Mouse (Mus musculus) heart, postnatal 0 days (tissue): ENCODE measurements at regions not wholly inside any gene's neighbourhood (a gene's known extent, or its start where the extent isn't known, plus 50 kb on each side); places are given as distances from the start of the nearest gene placed in this dataset.

Source experiments
- ATAC-seq: fragments of 200-750 bp; cut with Nextera tagmentation; 2 replicates; pipeline ENCODE4 v1.8.0; 2017; ENCODE audit warnings: low read depth, moderate number of reproducible peaks, moderate library complexity; ENCODE audit not compliant: insufficient read depth
- DNase-seq: peaks from one replicate; pipeline ENCODE4 v3.0.0-alpha.2; 2016; ENCODE audit warnings: low spot score
- H3K27ac ChIP-seq: fragments of 300-500 bp; sonication (generic); 2 replicates; pipeline ENCODE4 v1.5.1; 2014; ENCODE audit warnings: low read depth, mild to moderate bottlenecking
- H3K27me3 ChIP-seq: fragments of 300-500 bp; sonication (generic); 2 replicates; pipeline ENCODE4 v1.6.1; 2014; ENCODE audit warnings: low read length, mixed read lengths; ENCODE audit not compliant: control insufficient read depth, insufficient read depth
- H3K36me3 ChIP-seq: fragments of 300-500 bp; sonication (generic); replicated peaks from 2 replicates; pipeline ENCODE4 v1.6.1; 2014; ENCODE audit warnings: low read length, mixed read lengths; ENCODE audit not compliant: control insufficient read depth, insufficient read depth
- H3K4me1 ChIP-seq: fragments of 300-500 bp; sonication (generic); 2 replicates; pipeline ENCODE4 v1.6.1; 2014; ENCODE audit warnings: antibody characterized with exemption; ENCODE audit not compliant: control insufficient read depth, insufficient read depth
- H3K4me2 ChIP-seq: fragments of 300-500 bp; sonication (generic); 2 replicates; pipeline ENCODE4 v1.6.1; 2014; ENCODE audit warnings: low read depth, mild to moderate bottlenecking, low read length, moderate library complexity
- H3K4me3 ChIP-seq: fragments of 300-500 bp; sonication (generic); 2 replicates; pipeline ENCODE4 v1.5.1; 2014; ENCODE audit warnings: low read depth, low read length
- H3K9ac ChIP-seq: fragments of 300-500 bp; sonication (generic); replicated peaks from 2 replicates; pipeline ENCODE4 v1.6.1; 2014; ENCODE audit warnings: low read depth, low read length, mixed read lengths
- H3K9me3 ChIP-seq: fragments of 300-500 bp; sonication (generic); replicated peaks from 2 replicates; pipeline ENCODE4 v1.6.1; 2016; ENCODE audit warnings: low read length; ENCODE audit not compliant: control insufficient read depth
- CTCF ChIP-seq: IDR thresholded peaks from 2 replicates; pipeline ENCODE4 v1.5.1; 2016; ENCODE audit warnings: antibody characterized with exemption, control low read depth, low read depth
- EP300 ChIP-seq: IDR thresholded peaks from 2 replicates; pipeline ENCODE4 v1.6.1; 2016; ENCODE audit warnings: antibody characterized with exemption, low read depth
- WGBS: fragments of 180-500 bp; shearing (Covaris S2); extraction: QIAGEN DNeasy Blood & Tissue Kit; methylation state at CpG from one replicate; pipeline ENCODE4 v1.1.7; 2014; 5-methylcytosine and 5-hydroxymethylcytosine counted together

DNA sequence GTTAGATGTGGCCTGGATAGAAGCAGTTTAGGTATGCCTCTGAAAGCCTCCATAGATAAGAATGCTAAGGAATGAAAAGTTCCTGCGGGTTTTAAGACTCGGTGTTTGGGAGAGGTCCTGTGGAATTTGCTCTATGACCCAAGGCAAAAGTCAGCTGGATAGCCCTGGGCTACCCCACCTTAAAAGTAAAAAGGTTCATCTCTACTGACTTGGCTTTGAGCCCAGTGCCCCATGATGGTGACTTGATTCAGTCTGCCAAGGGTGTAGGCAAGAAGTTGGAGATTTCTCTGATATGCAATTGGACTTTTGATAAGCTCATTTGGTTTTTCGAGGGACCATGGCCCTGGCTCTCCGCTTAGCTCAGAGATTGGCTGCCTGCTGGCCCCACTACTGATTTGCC, 78.8 kb upstream of the Herc3 start:
- H3K27me3 ChIP-seq: no peaks in the 10 kb centered on the region
- ATAC-seq (no peak), DNase-seq (no peak)
- TF ChIP-seq CTCF (no peak), EP300 (no peak)
- WGBS: 81% methylated on average over 4 of the region's 4 CpGs
- H3K4me2 ChIP-seq: no peak overlapping the region
- no peak overlapping the region for H3K27ac ChIP-seq
- H3K4me1 ChIP-seq: no peaks in the 10 kb centered on the region
- H3K4me3 ChIP-seq: no peak overlapping the region
- H3K9me3 ChIP-seq: no peaks in the 10 kb centered on the region
- H3K9ac ChIP-seq: no peak overlapping the region
- no peaks in the 10 kb centered on the region for H3K36me3 ChIP-seq

- Histone ChIP-seq H3K4me1 (no peaks in the 10 kb centered on the region), H3K4me3 (no peak overlapping the region), H3K4me2 (no peak overlapping the region), H3K36me3 (no peaks in the 10 kb centered on the region), H3K9me3 (no peaks in the 10 kb centered on the region), H3K9ac (no peak overlapping the region), H3K27ac (no peak overlapping the region), H3K27me3 (no peaks in the 10 kb centered on the region)
- DNase-seq (no peak), ATAC-seq (no peak)
- no peak for TF ChIP-seq EP300
- no peak for TF ChIP-seq CTCF
- WGBS: 46% methylated on average over 2 of the region's 2 CpGs
Observed at GRCm38 (mm10) chr6:58756309-58757015, 74.8 kb upstream of the Herc3 start.

DNA sequence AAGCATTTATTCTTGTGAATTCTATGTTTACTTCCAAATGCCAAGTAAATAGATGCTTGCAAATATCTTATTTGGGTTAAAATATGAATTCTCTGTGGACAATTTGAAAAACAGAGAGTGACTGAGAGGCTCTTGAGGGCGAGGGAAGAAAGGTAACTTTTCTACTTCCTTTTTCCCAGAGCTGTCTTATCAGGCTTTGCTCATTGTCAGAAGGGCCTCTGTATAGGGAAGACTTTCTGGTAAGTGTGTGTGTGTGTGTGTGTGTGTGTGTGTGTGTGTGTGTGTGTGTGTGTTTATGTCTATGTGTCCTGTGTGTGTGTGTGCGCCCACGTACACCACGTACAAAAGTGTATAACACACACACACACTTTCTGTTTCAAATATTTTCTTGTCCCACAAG, 73.9 kb upstream of the Herc3 start:
- H3K27ac ChIP-seq: no peak overlapping the region
- no peak for TF ChIP-seq EP300
- TF ChIP-seq CTCF: no peak
- no peak overlapping the region for H3K4me2 ChIP-seq
- H3K9ac ChIP-seq: no peak overlapping the region
- no peaks in the 10 kb centered on the region for H3K9me3 ChIP-seq
- no peaks in the 10 kb centered on the region for H3K4me1 ChIP-seq
- H3K4me3 ChIP-seq: no peak overlapping the region
- DNase-seq: no peak
- no peaks in the 10 kb centered on the region for H3K27me3 ChIP-seq
- no peak for ATAC-seq
- H3K36me3 ChIP-seq: no peaks in the 10 kb centered on the region
- 77% methylated on average over 4 of the region's 4 CpGs for WGBS

DNA sequence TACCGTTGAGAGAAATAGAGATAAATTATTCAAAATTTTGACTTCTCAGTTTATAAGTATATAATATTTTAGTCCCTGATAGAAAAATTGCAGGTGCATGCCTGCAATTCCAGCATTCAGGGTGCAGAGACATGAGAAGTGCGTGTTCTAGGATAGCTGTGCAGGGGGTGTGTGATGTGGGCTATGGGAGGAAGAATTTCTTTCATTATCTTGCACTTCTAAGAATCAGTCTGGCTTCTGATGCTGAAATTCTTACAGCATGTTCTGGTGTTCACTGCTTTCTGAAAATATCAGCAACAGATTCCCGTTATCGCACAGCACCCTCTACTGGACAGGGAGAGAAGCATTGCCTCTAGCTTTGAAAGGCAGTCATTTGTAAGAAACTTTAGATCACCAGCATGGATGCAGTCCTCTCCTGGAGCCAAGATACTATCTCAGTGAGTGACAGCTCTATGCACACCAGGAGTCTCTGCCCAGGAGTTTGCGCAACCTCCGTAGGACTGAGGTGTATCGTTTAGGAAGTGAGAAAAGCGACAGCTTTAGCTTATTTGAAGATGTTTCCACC, 60.5 kb upstream of the Herc3 start:
- 14% methylated on average over 8 of the region's 8 CpGs for WGBS
- Histone ChIP-seq H3K9ac (no peak overlapping the region), H3K36me3 (no peaks in the 10 kb centered on the region), H3K27me3 (no peaks in the 10 kb centered on the region), H3K9me3 (no peaks in the 10 kb centered on the region), H3K27ac (no peak overlapping the region), H3K4me1 (no peaks in the 10 kb centered on the region), H3K4me2 (no peak overlapping the region), H3K4me3 (no peak overlapping the region)
- peak; percentile 72 for DNase-seq
- ATAC-seq: no peak
- TF ChIP-seq CTCF: peak; percentile 96
- no peak for TF ChIP-seq EP300

- H3K36me3 ChIP-seq: no peaks in the 10 kb centered on the region
- no peak overlapping the region for H3K4me2 ChIP-seq
- H3K9me3 ChIP-seq: no peaks in the 10 kb centered on the region
- no peak overlapping the region for H3K9ac ChIP-seq
- no peak overlapping the region for H3K27ac ChIP-seq
- H3K27me3 ChIP-seq: no peaks in the 10 kb centered on the region
- H3K4me1 ChIP-seq: no peaks in the 10 kb centered on the region
- no peak overlapping the region for H3K4me3 ChIP-seq
- DNase-seq: peak; percentile 22
- TF ChIP-seq EP300 (no peak), CTCF (peak; percentile 84)
- 0% methylated on average over 1 of the region's 1 CpGs for WGBS
- ATAC-seq: no peak
Observed at GRCm38 (mm10) chr6:58772014-58772413, 59.3 kb upstream of the Herc3 start.
